Mouse (Mus musculus): ENCODE data around the gene Srrd. TPM values are rescaled to one million over a fixed set of nuclear protein-coding genes. Genes with fewer than 3 reads are reported as not detected.

Gene Srrd
- total and polyA plus RNA-seq, 3 experiments, result 36.5 to 49.3 TPM; not detected in 1

- H3K27me3 ChIP-seq (ENCODE audit: control insufficient read depth in 1 of 2, insufficient read depth in 2 of 2, low read length in 2 of 2), result no peaks in the 10 kb centered on the region
- TF ChIP-seq MYC (IDR thresholded peaks at IDR 0.05; ENCODE audit: low read depth, low read length) (no peak), UBTF (IDR thresholded peaks at IDR 0.05; ENCODE audit: borderline replicate concordance, insufficient read depth, low read depth, low read length) (no peak), TBP (IDR thresholded peaks at IDR 0.05; ENCODE audit: low read depth, low read length) (no peak), POLR2A (IDR thresholded peaks at IDR 0.05; ENCODE audit: control insufficient read depth in 1 of 2, insufficient read depth in 1 of 2, low read depth in 1 of 2, low read length in 2 of 2, poor library complexity in 1 of 2) (no peak), NELFE (IDR thresholded peaks at IDR 0.05; ENCODE audit: low read depth, low read length) (no peak), POLR2AphosphoS5 (IDR thresholded peaks at IDR 0.05; ENCODE audit: borderline replicate concordance, low read depth, low read length) (no peak), HCFC1 (IDR thresholded peaks at IDR 0.05; ENCODE audit: low read depth, low read length) (no peak), CHD2 (IDR thresholded peaks at IDR 0.05; ENCODE audit: low read length) (no peak), BHLHE40 (IDR thresholded peaks at IDR 0.05; ENCODE audit: borderline replicate concordance, low read depth, low read length) (no peak), E2F4 (IDR thresholded peaks at IDR 0.05; ENCODE audit: borderline replicate concordance, low read depth, low read length) (no peak), ELF1 (IDR thresholded peaks at IDR 0.05; ENCODE audit: low read depth, low read length) (no peak), MAFK (IDR thresholded peaks at IDR 0.05; ENCODE audit: borderline replicate concordance, low read depth, low read length) (no peak), ETS1 (IDR thresholded peaks at IDR 0.05; ENCODE audit: low read depth, low read length) (no peak), ZMIZ1 (IDR thresholded peaks at IDR 0.05; ENCODE audit: low read depth, low read length) (no peak), USF1 (IDR thresholded peaks at IDR 0.05; ENCODE audit: low read depth, low read length) (no peak), KAT2A (conservative IDR thresholded peaks at IDR 0.05; ENCODE audit: low read depth, low read length) (no peak), MAZ (IDR thresholded peaks at IDR 0.05; ENCODE audit: low read depth, low read length) (no peak), TAL1 (IDR thresholded peaks at IDR 0.05; ENCODE audit: low read length) (no peak), POLR2AphosphoS2 (IDR thresholded peaks at IDR 0.05; ENCODE audit: low read length) (no peak)
These were observed 48.2 kb upstream of the Srrd start for GRCm38 (mm10) chr5:112391002-112391401.

GRCm38 (mm10) chr5:112389352-112389751, 46.5 kb upstream of the Srrd start:
- TF ChIP-seq CTCF (IDR thresholded peaks at IDR 0.05 in 2 of 3, conservative IDR thresholded peaks at IDR 0.05 in 1 of 3; ENCODE audit: control insufficient read depth in 1 of 3, insufficient read depth in 1 of 3, low read depth in 2 of 3, low read length in 3 of 3, poor library complexity in 1 of 3, severe bottlenecking in 1 of 3) (no peak), MXI1 (IDR thresholded peaks at IDR 0.05; ENCODE audit: low read depth, low read length) (no peak), SIN3A (IDR thresholded peaks at IDR 0.05; ENCODE audit: low read length) (no peak), MAZ (IDR thresholded peaks at IDR 0.05; ENCODE audit: low read depth, low read length) (no peak), ELF1 (IDR thresholded peaks at IDR 0.05; ENCODE audit: low read depth, low read length) (no peak), CHD2 (IDR thresholded peaks at IDR 0.05; ENCODE audit: low read length) (no peak), GATA1 (IDR thresholded peaks at IDR 0.05; ENCODE audit: low read depth, low read length) (no peak), ZC3H11A (IDR thresholded peaks at IDR 0.05; ENCODE audit: low read depth, low read length) (no peak), ZKSCAN1 (IDR thresholded peaks at IDR 0.05; ENCODE audit: low read depth, low read length) (no peak), ZMIZ1 (IDR thresholded peaks at IDR 0.05; ENCODE audit: low read depth, low read length) (no peak), TBP (IDR thresholded peaks at IDR 0.05; ENCODE audit: low read depth, low read length) (no peak), BHLHE40 (IDR thresholded peaks at IDR 0.05; ENCODE audit: borderline replicate concordance, low read depth, low read length) (no peak), USF1 (IDR thresholded peaks at IDR 0.05; ENCODE audit: low read depth, low read length) (no peak), MAFK (IDR thresholded peaks at IDR 0.05; ENCODE audit: borderline replicate concordance, low read depth, low read length) (no peak), USF2 (IDR thresholded peaks at IDR 0.05; ENCODE audit: borderline replicate concordance in 1 of 2, insufficient read depth in 1 of 2, low read depth in 1 of 2, low read length in 2 of 2) (no peak), MAX (IDR thresholded peaks at IDR 0.05; ENCODE audit: low read length) (no peak), ETS1 (IDR thresholded peaks at IDR 0.05; ENCODE audit: low read depth, low read length) (no peak)
- no peak overlapping the region for H3K4me3 ChIP-seq (ENCODE audit: control insufficient read depth in 1 of 2, insufficient read depth in 1 of 2, low read depth in 2 of 2, low read length in 2 of 2)
- no peaks in the 10 kb centered on the region for H3K27me3 ChIP-seq (ENCODE audit: control insufficient read depth in 1 of 2, insufficient read depth in 2 of 2, low read length in 2 of 2)
- H3K4me1 ChIP-seq (ENCODE audit: control insufficient read depth in 1 of 2, insufficient read depth in 2 of 2, low read length in 2 of 2), result no peaks in the 10 kb centered on the region
- H3K36me3 ChIP-seq (ENCODE audit: control insufficient read depth in 1 of 2, insufficient read depth in 2 of 2, low read length in 2 of 2), result no peaks in the 10 kb centered on the region
- H3K9me3 ChIP-seq (replicated peaks; ENCODE audit: insufficient read depth, low read length), result no peaks in the 10 kb centered on the region
- no peak overlapping the region for H3K27ac ChIP-seq (ENCODE audit: control insufficient read depth, low read depth, low read length)
- no peaks in the 10 kb centered on the region for H3K79me2 ChIP-seq (ENCODE audit: control insufficient read depth, insufficient read depth, low read length, poor library complexity)
- DNase-seq (ENCODE audit: low read depth, low spot score), result no peak
- no peak overlapping the region for H3K9ac ChIP-seq (ENCODE audit: control insufficient read depth, low read depth, low read length, poor library complexity, severe bottlenecking)

More at GRCm38 (mm10) chr5:112391002-112391401, 48.2 kb upstream of the Srrd start:
- Histone ChIP-seq H3K27ac (ENCODE audit: control insufficient read depth, low read depth, low read length) (no peak overlapping the region), H3K9me3 (replicated peaks; ENCODE audit: insufficient read depth, low read length) (no peaks in the 10 kb centered on the region), H3K9ac (ENCODE audit: control insufficient read depth, low read depth, low read length, poor library complexity, severe bottlenecking) (no peak overlapping the region), H3K79me2 (ENCODE audit: control insufficient read depth, insufficient read depth, low read length, poor library complexity) (no peaks in the 10 kb centered on the region), H3K4me3 (ENCODE audit: control insufficient read depth in 1 of 2, insufficient read depth in 1 of 2, low read depth in 2 of 2, low read length in 2 of 2) (no peak overlapping the region), H3K4me1 (ENCODE audit: control insufficient read depth in 1 of 2, insufficient read depth in 2 of 2, low read length in 2 of 2) (no peaks in the 10 kb centered on the region), H3K36me3 (ENCODE audit: control insufficient read depth in 1 of 2, insufficient read depth in 2 of 2, low read length in 2 of 2) (no peaks in the 10 kb centered on the region)
- no peak for DNase-seq (ENCODE audit: low read depth, low spot score)

Measured in MEL (cell line).